Mouse (Mus musculus): Measurements from ENCODE around the gene Mki67.
A peak's percentile ranks its signal among the peaks of the same experiment; 100 is the strongest.

DNA sequence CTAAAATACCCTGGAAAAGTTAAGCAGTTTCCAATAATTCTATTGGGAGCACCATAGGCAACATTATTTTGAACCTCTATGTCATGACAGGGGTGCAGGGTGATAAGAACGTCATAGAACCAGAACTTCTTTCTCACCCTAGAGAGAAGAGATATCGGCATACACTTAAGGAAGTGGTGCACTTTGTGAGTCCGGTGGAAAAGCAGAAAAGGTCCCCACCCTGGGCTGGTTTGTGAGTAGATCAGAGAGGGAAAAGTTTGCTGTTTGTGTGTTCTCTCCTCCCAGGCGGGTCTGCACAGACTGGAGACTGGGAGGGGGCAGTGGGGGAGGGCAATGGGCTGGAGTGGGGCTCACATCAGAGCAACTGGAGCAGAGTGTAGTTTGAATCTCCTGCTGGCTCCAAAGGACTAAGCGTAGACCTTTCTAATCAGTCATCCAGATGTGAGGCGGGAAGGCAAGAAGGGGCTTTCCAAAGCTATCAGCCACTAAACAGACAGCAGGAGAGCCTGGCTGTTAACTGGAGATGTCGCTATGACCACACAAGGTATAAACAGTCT, 5.4 kb upstream of the Mki67 start:
- TF ChIP-seq HCFC1 (IDR thresholded peaks at IDR 0.05; ENCODE audit: low read depth, low read length) (no peak), EP300 (IDR thresholded peaks at IDR 0.05; ENCODE audit: low read length) (no peak), CTCF (conservative IDR thresholded peaks at IDR 0.05 in 1 of 2, IDR thresholded peaks at IDR 0.05 in 1 of 2; ENCODE audit: low read depth in 2 of 2, low read length in 2 of 2) (peak in 1 of 2 experiments; percentile 20; a peak in 1 of 4 replicates), POLR2AphosphoS2 (IDR thresholded peaks at IDR 0.05; ENCODE audit: low read depth, low read length) (no peak), USF1 (IDR thresholded peaks at IDR 0.05; ENCODE audit: low read depth, low read length) (no peak), MAFK (IDR thresholded peaks at IDR 0.05; ENCODE audit: insufficient replicate concordance, low read length) (no peak), MAX (IDR thresholded peaks at IDR 0.05; ENCODE audit: low read length) (no peak), TCF12 (IDR thresholded peaks at IDR 0.05; ENCODE audit: low read depth, low read length) (no peak), BHLHE40 (IDR thresholded peaks at IDR 0.05; ENCODE audit: low read depth, low read length) (no peak), ETS1 (conservative IDR thresholded peaks at IDR 0.05; ENCODE audit: low read depth, low read length) (no peak), MYC (IDR thresholded peaks at IDR 0.05; ENCODE audit: low read depth, low read length) (no peak), USF2 (conservative IDR thresholded peaks at IDR 0.05; ENCODE audit: low read depth, low read length) (no peak), JUND (conservative IDR thresholded peaks at IDR 0.05; ENCODE audit: low read depth, low read length) (no peak)

All from CH12.LX (cell line).